Mouse (Mus musculus) midbrain, embryonic 15.5 days (tissue): ENCODE data around the gene Foxa2. TPM values are rescaled to one million over a fixed set of nuclear protein-coding genes. Genes with fewer than 3 reads are reported as not detected.

Source experiments
- ATAC-seq: fragments of 200-750 bp; cut with Nextera tagmentation; replicated peaks from 2 replicates; pipeline ENCODE4 v1.8.0; 2017; ENCODE audit warnings: moderate TSS enrichment
- H3K27ac ChIP-seq: fragments of 300-500 bp; sonication (generic); 2 replicates; pipeline ENCODE4 v1.5.1; 2015; ENCODE audit warnings: mild to moderate bottlenecking, inconsistent platforms
- H3K27me3 ChIP-seq: fragments of 300-500 bp; sonication (generic); replicated peaks from 2 replicates; pipeline ENCODE4 v1.6.1; 2015; ENCODE audit warnings: inconsistent platforms
- H3K36me3 ChIP-seq: fragments of 300-500 bp; sonication (generic); replicated peaks from 2 replicates; pipeline ENCODE4 v1.6.1; 2015; ENCODE audit warnings: inconsistent platforms
- H3K4me1 ChIP-seq: fragments of 300-500 bp; sonication (generic); 2 replicates; pipeline ENCODE4 v1.6.1; 2015; ENCODE audit warnings: inconsistent platforms
- H3K4me2 ChIP-seq: fragments of 300-500 bp; sonication (generic); 2 replicates; pipeline ENCODE4 v1.6.1; 2015; ENCODE audit warnings: inconsistent platforms, mild to moderate bottlenecking, moderate library complexity
- H3K4me3 ChIP-seq: fragments of 300-500 bp; sonication (generic); 2 replicates; pipeline ENCODE4 v1.5.1; 2015; ENCODE audit warnings: mild to moderate bottlenecking, inconsistent platforms
- H3K9ac ChIP-seq: fragments of 300-500 bp; sonication (generic); 2 replicates; pipeline ENCODE4 v1.6.1; 2015; ENCODE audit warnings: mild to moderate bottlenecking, inconsistent platforms
- H3K9me3 ChIP-seq: fragments of 300-500 bp; sonication (generic); 2 replicates; pipeline ENCODE4 v1.6.1; 2016; ENCODE audit warnings: inconsistent platforms
- WGBS: fragments of 180-500 bp; shearing (Covaris S2); methylation state at CpG from one replicate; pipeline ENCODE4 v1.1.7; 2015; ENCODE audit warnings: mixed read lengths; 5-methylcytosine and 5-hydroxymethylcytosine counted together
- polyA plus RNA-seq: library from polyadenylated mRNA; unstranded; fragments of >200 nt; fragmentation: Nextera tagmentation; extraction: Ambion mirVana; gene quantifications from 2 replicates; pipeline ENCODE4 v1.2.1, GENCODE M21; 2015

The Foxa2 gene
- polyA plus RNA-seq, 1 experiment from 2014 or later = 6.1 TPM

- no peak for ATAC-seq
- peak overlapping the region; percentile 40 for H3K4me2 ChIP-seq
- under 1% methylated on average over 25 of the region's 25 CpGs for WGBS
Measured at GRCm38 (mm10) chr2:148045543-148045936, 1.2 kb downstream of the Foxa2 start.

GRCm38 (mm10) chr2:148044877-148045539 lies 1.8 kb downstream of the Foxa2 start:
- Histone ChIP-seq H3K9ac (no peak overlapping the region), H3K36me3 (no peaks in the 10 kb centered on the region), H3K9me3 (no peaks in the 10 kb centered on the region), H3K27ac (no peak overlapping the region), H3K4me2 (no peak overlapping the region), H3K4me1 (peaks cover 16% of the 10 kb centered on the region), H3K4me3 (peak overlapping the region; percentile 19), H3K27me3 (peaks cover 91% of the 10 kb centered on the region)
- WGBS = under 1% methylated on average over 26 of the region's 26 CpGs
- ATAC-seq = no peak; the same call in 1 of the 2 replicates

More at GRCm38 (mm10) chr2:148045543-148045936, 1.2 kb downstream of the Foxa2 start:
- Histone ChIP-seq H3K36me3 (no peaks in the 10 kb centered on the region), H3K27ac (no peak overlapping the region), H3K9ac (no peak overlapping the region), H3K4me3 (peak overlapping the region; percentile 19), H3K4me1 (peaks cover 16% of the 10 kb centered on the region), H3K27me3 (peaks cover 92% of the 10 kb centered on the region), H3K9me3 (no peaks in the 10 kb centered on the region)

- peak overlapping the region; percentile 19 for H3K4me3 ChIP-seq
- peaks cover 16% of the 10 kb centered on the region for H3K4me1 ChIP-seq
- H3K27ac ChIP-seq = no peak overlapping the region
- under 1% methylated on average over 71 of the region's 71 CpGs for WGBS
- H3K36me3 ChIP-seq = no peaks in the 10 kb centered on the region
- no peak for ATAC-seq
- no peak overlapping the region for H3K9ac ChIP-seq
- H3K4me2 ChIP-seq = peak overlapping the region; percentile 16; the same call in 1 of the 2 replicates
- no peaks in the 10 kb centered on the region for H3K9me3 ChIP-seq
- peaks cover 91% of the 10 kb centered on the region for H3K27me3 ChIP-seq
Measured at GRCm38 (mm10) chr2:148043976-148044876, 2.5 kb downstream of the Foxa2 start.

- H3K27me3 ChIP-seq = peaks cover 91% of the 10 kb centered on the region
- H3K9me3 ChIP-seq = no peaks in the 10 kb centered on the region
- peaks cover 10% of the 10 kb centered on the region for H3K4me1 ChIP-seq
- H3K27ac ChIP-seq = 0 out of 2 replicates have a peak overlapping the region, but pooled peaks have one; percentile 18
- H3K4me2 ChIP-seq = peak overlapping the region; percentile 16; the same call in 1 of the 2 replicates
- 6% methylated on average over 17 of the region's 17 CpGs for WGBS
- H3K9ac ChIP-seq = no peak overlapping the region
- H3K4me3 ChIP-seq = peak overlapping the region; percentile 0; the same call in 1 of the 2 replicates
- no peak for ATAC-seq
- no peaks in the 10 kb centered on the region for H3K36me3 ChIP-seq
Measured at GRCm38 (mm10) chr2:148043271-148043975, 3.3 kb downstream of the Foxa2 start.

GRCm38 (mm10) chr2:148042126-148042640 lies 4.6 kb downstream of the Foxa2 start:
- H3K4me2 ChIP-seq = no peak overlapping the region
- H3K27me3 ChIP-seq = peaks cover 91% of the 10 kb centered on the region
- no peak overlapping the region for H3K4me3 ChIP-seq
- H3K9ac ChIP-seq = no peak overlapping the region
- H3K9me3 ChIP-seq = no peaks in the 10 kb centered on the region
- WGBS = 13% methylated on average over 3 of the region's 3 CpGs
- no peaks in the 10 kb centered on the region for H3K36me3 ChIP-seq
- H3K4me1 ChIP-seq = peaks cover 8% of the 10 kb centered on the region; the same call in 1 of the 2 replicates
- no peak overlapping the region for H3K27ac ChIP-seq
- no peak for ATAC-seq

GRCm38 (mm10) chr2:148041381-148041780 lies 5.4 kb downstream of the Foxa2 start:
- Histone ChIP-seq H3K4me2 (no peak overlapping the region), H3K9me3 (no peaks in the 10 kb centered on the region), H3K4me3 (no peak overlapping the region), H3K27me3 (peaks cover 91% of the 10 kb centered on the region), H3K4me1 (peaks cover 8% of the 10 kb centered on the region; the same call in 1 of the 2 replicates), H3K27ac (no peak overlapping the region), H3K36me3 (no peaks in the 10 kb centered on the region), H3K9ac (no peak overlapping the region)
- no peak for ATAC-seq
- WGBS = 6% methylated on average over 5 of the region's 5 CpGs

- H3K4me1 ChIP-seq = peaks cover 5% of the 10 kb centered on the region; the same call in 1 of the 2 replicates
- under 1% methylated on average over 37 of the region's 37 CpGs for WGBS
- no peak overlapping the region for H3K4me3 ChIP-seq
- no peak; the same call in 1 of the 2 replicates for ATAC-seq
- no peaks in the 10 kb centered on the region for H3K36me3 ChIP-seq
- H3K27me3 ChIP-seq = peaks cover 94% of the 10 kb centered on the region
- no peak overlapping the region for H3K27ac ChIP-seq
- no peaks in the 10 kb centered on the region for H3K9me3 ChIP-seq
- H3K9ac ChIP-seq = no peak overlapping the region
- no peak overlapping the region for H3K4me2 ChIP-seq
Measured at GRCm38 (mm10) chr2:148040236-148041121, 6.3 kb downstream of the Foxa2 start.

- Histone ChIP-seq H3K4me2 (no peak overlapping the region), H3K9me3 (no peaks in the 10 kb centered on the region), H3K27me3 (peaks cover 97% of the 10 kb centered on the region), H3K36me3 (no peaks in the 10 kb centered on the region), H3K4me3 (peak overlapping the region; percentile 5; the same call in 1 of the 2 replicates), H3K27ac (peak overlapping the region; percentile 20), H3K4me1 (peaks cover 4% of the 10 kb centered on the region; the same call in 1 of the 2 replicates), H3K9ac (no peak overlapping the region)
- under 1% methylated on average over 53 of the region's 53 CpGs for WGBS
- ATAC-seq = no peak
Measured at GRCm38 (mm10) chr2:148039351-148040235, 7.2 kb downstream of the Foxa2 start.

- Histone ChIP-seq H3K4me2 (no peak overlapping the region), H3K4me1 (no peaks in the 10 kb centered on the region), H3K27me3 (peaks cover 99% of the 10 kb centered on the region), H3K4me3 (0 out of 2 replicates have a peak overlapping the region, but pooled peaks have one; percentile 0), H3K9ac (no peak overlapping the region), H3K9me3 (no peaks in the 10 kb centered on the region), H3K27ac (peak overlapping the region; percentile 20; the same call in 1 of the 2 replicates), H3K36me3 (no peaks in the 10 kb centered on the region)
- no peak for ATAC-seq
- WGBS = 2% methylated on average over 42 of the region's 42 CpGs
Measured at GRCm38 (mm10) chr2:148038366-148039310, 8.1 kb downstream of the Foxa2 start.
